19 mouse cellular contexts compared by ENCODE assay signal in the genomic region with DNA sequence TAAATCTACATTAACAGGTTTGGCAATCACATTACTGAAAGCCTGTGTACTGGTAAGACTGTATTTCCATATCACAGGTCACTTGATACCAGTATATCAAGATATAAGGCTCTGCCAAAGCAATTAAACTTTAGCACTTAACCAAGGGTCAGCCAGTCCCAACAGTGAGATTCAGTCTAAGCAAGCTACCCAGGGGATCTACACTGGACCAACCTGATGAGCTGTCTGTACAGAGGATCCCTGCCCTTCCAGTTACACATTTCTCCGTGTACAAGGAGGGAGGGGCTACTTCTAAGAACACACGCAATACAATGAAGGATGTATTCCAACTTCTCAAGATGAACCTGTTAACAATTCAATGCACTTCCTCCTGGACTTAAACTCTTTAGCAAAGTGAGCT. TPM values are rescaled to one million over a fixed set of nuclear protein-coding genes. Genes with fewer than 3 reads are reported as not detected.
A peak's percentile ranks its signal among the peaks of the same experiment; 100 is the strongest.
DNase-seq lines count a peak whose midpoint lies in the region; ATAC-seq lines count a peak whose summit lies in the region.
"Had no signal": no experiment of that assay in that cellular context is flagged by ENCODE, and none has a peak within 500 bp of the region (broad histone marks: within the 10 kb centered on the region; RNA-seq: fewer than 3 reads in every experiment).

No protein-coding gene starts in this region.

- no peak for ATAC-seq in forebrain, embryonic 13.5 days
- ATAC-seq in forebrain, embryonic 11.5 days (replicated peaks; ENCODE audit: low FRiP score) = no peak
- no peak for ATAC-seq in hindbrain, embryonic 14.5 days (ENCODE audit: low FRiP score)
- no peak for ATAC-seq in hindbrain, embryonic 16.5 days
- ATAC-seq in midbrain, embryonic 12.5 days (ENCODE audit: low FRiP score, low read depth) = no peak
- no peak for ATAC-seq in midbrain, embryonic 15.5 days (replicated peaks)
- no peak for ATAC-seq in neural tube, embryonic 15.5 days (ENCODE audit: low FRiP score)
- ATAC-seq: CD4-positive, CD25-positive, alpha-beta regulatory T cell, adult 4 months; Patski had no signal

- H3K4me1 ChIP-seq in forebrain, embryonic 13.5 days = peaks cover 46% of the 10 kb centered on the region
- peaks cover 3% of the 10 kb centered on the region for H3K4me1 ChIP-seq in forebrain, embryonic 11.5 days (replicated peaks; ENCODE audit: control insufficient read depth, insufficient read depth, low read length)
- H3K4me1 ChIP-seq in hindbrain, embryonic 14.5 days (replicated peaks; ENCODE audit: control insufficient read depth, insufficient read depth, low read length) = peaks cover 31% of the 10 kb centered on the region
- peaks cover 26% of the 10 kb centered on the region for H3K4me1 ChIP-seq in hindbrain, embryonic 16.5 days (ENCODE audit: control insufficient read depth, insufficient read depth, low read depth, low read length)
- H3K4me1 ChIP-seq in midbrain, embryonic 12.5 days = peaks cover 29% of the 10 kb centered on the region
- H3K4me1 ChIP-seq in midbrain, embryonic 15.5 days = peaks cover 29% of the 10 kb centered on the region
- H3K4me1 ChIP-seq in neural tube, embryonic 15.5 days = peaks cover 36% of the 10 kb centered on the region

- WGBS in forebrain, embryonic 13.5 days = 67% methylated on average over 2 of the region's 2 CpGs
- WGBS in forebrain, embryonic 11.5 days = 75% methylated on average over 2 of the region's 2 CpGs
- WGBS in hindbrain, embryonic 14.5 days = 72% methylated on average over 2 of the region's 2 CpGs
- WGBS in hindbrain, embryonic 16.5 days = 74% methylated on average over 2 of the region's 2 CpGs
- 81% methylated on average over 2 of the region's 2 CpGs for WGBS in midbrain, embryonic 12.5 days
- WGBS in midbrain, embryonic 15.5 days = 73% methylated on average over 2 of the region's 2 CpGs
- WGBS in neural tube, embryonic 15.5 days = 84% methylated on average over 2 of the region's 2 CpGs

- no peaks in the 10 kb centered on the region for H3K27me3 ChIP-seq in forebrain, embryonic 13.5 days
- H3K27me3 ChIP-seq in forebrain, embryonic 11.5 days (ENCODE audit: control insufficient read depth, insufficient read depth, low read length) = no peaks in the 10 kb centered on the region
- no peaks in the 10 kb centered on the region for H3K27me3 ChIP-seq in hindbrain, embryonic 14.5 days (ENCODE audit: control insufficient read depth, insufficient read depth, low read length)
- H3K27me3 ChIP-seq in hindbrain, embryonic 16.5 days (replicated peaks; ENCODE audit: control insufficient read depth, insufficient read depth, low read length) = no peaks in the 10 kb centered on the region
- H3K27me3 ChIP-seq in midbrain, embryonic 12.5 days = no peaks in the 10 kb centered on the region
- no peaks in the 10 kb centered on the region for H3K27me3 ChIP-seq in midbrain, embryonic 15.5 days (replicated peaks)
- H3K27me3 ChIP-seq in neural tube, embryonic 15.5 days (replicated peaks) = no peaks in the 10 kb centered on the region
- H3K27me3 ChIP-seq: heart, embryonic 15.5 days; Patski had no signal

- no peak overlapping the region for H3K27ac ChIP-seq in forebrain, embryonic 13.5 days
- no peak overlapping the region for H3K27ac ChIP-seq in forebrain, embryonic 11.5 days (ENCODE audit: low read depth, low read length)
- H3K27ac ChIP-seq in hindbrain, embryonic 14.5 days = no peak overlapping the region
- H3K27ac ChIP-seq in hindbrain, embryonic 16.5 days (ENCODE audit: low read depth, low read length) = no peak overlapping the region
- no peak overlapping the region for H3K27ac ChIP-seq in midbrain, embryonic 12.5 days (replicated peaks)
- H3K27ac ChIP-seq in midbrain, embryonic 15.5 days = no peak overlapping the region
- H3K27ac ChIP-seq in neural tube, embryonic 15.5 days (replicated peaks) = no peak overlapping the region
- H3K27ac ChIP-seq: heart, embryonic 15.5 days; layer of hippocampus, adult 2 months had no signal

- no peaks in the 10 kb centered on the region for H3K9me3 ChIP-seq in forebrain, embryonic 13.5 days (replicated peaks)
- no peaks in the 10 kb centered on the region for H3K9me3 ChIP-seq in forebrain, embryonic 11.5 days (ENCODE audit: control insufficient read depth, low read length)
- H3K9me3 ChIP-seq in hindbrain, embryonic 14.5 days (ENCODE audit: control insufficient read depth, low read length) = no peaks in the 10 kb centered on the region
- H3K9me3 ChIP-seq in hindbrain, embryonic 16.5 days (ENCODE audit: control insufficient read depth, low read length) = no peaks in the 10 kb centered on the region
- H3K9me3 ChIP-seq in midbrain, embryonic 12.5 days = no peaks in the 10 kb centered on the region
- no peaks in the 10 kb centered on the region for H3K9me3 ChIP-seq in midbrain, embryonic 15.5 days
- H3K9me3 ChIP-seq in neural tube, embryonic 15.5 days (replicated peaks) = no peaks in the 10 kb centered on the region
- H3K9me3 ChIP-seq: heart, embryonic 15.5 days had no signal

- H3K4me3 ChIP-seq in forebrain, embryonic 13.5 days = no peak overlapping the region
- H3K4me3 ChIP-seq in forebrain, embryonic 11.5 days (ENCODE audit: low read depth, low read length) = no peak overlapping the region
- no peak overlapping the region for H3K4me3 ChIP-seq in hindbrain, embryonic 14.5 days (replicated peaks; ENCODE audit: low read length)
- no peak overlapping the region for H3K4me3 ChIP-seq in hindbrain, embryonic 16.5 days (ENCODE audit: low read length)
- H3K4me3 ChIP-seq in midbrain, embryonic 12.5 days = no peak overlapping the region
- H3K4me3 ChIP-seq in midbrain, embryonic 15.5 days = no peak overlapping the region
- no peak overlapping the region for H3K4me3 ChIP-seq in neural tube, embryonic 15.5 days (replicated peaks)
- H3K4me3 ChIP-seq: heart, embryonic 15.5 days; layer of hippocampus, adult 2 months had no signal

- no peak for DNase-seq in forebrain, embryonic 11.5 days (ENCODE audit: low spot score)
- no peak for DNase-seq in hindbrain, embryonic 14.5 days (ENCODE audit: low spot score)
- no peak for DNase-seq in layer of hippocampus, postnatal 10 days (ENCODE audit: low spot score in 2 of 2)
- DNase-seq: adrenal gland, adult 8-10 months; cerebellum, adult 8-10 months; heart, adult 18-20 months; kidney, postnatal 10 days; lung, adult 18-20 months; lung, postnatal 36 days; retina, postnatal 1 day had no signal

- H3K9ac ChIP-seq in forebrain, embryonic 13.5 days = no peak overlapping the region
- no peak overlapping the region for H3K9ac ChIP-seq in forebrain, embryonic 11.5 days (ENCODE audit: low read length)
- no peak overlapping the region for H3K9ac ChIP-seq in hindbrain, embryonic 14.5 days
- no peak overlapping the region for H3K9ac ChIP-seq in hindbrain, embryonic 16.5 days (ENCODE audit: low read depth, low read length)
- no peak overlapping the region for H3K9ac ChIP-seq in midbrain, embryonic 12.5 days (replicated peaks)
- H3K9ac ChIP-seq in midbrain, embryonic 15.5 days = no peak overlapping the region
- H3K9ac ChIP-seq in neural tube, embryonic 15.5 days (replicated peaks) = no peak overlapping the region
- H3K9ac ChIP-seq: heart, embryonic 15.5 days had no signal

- peak overlapping the region; percentile 24; the same call in 1 of the 2 replicates for H3K4me2 ChIP-seq in forebrain, embryonic 13.5 days
- H3K4me2 ChIP-seq in forebrain, embryonic 11.5 days (ENCODE audit: low read depth, low read length, severe bottlenecking) = no peak overlapping the region
- H3K4me2 ChIP-seq in hindbrain, embryonic 14.5 days (replicated peaks) = 0 out of 2 replicates have a peak overlapping the region, but pooled peaks have one; percentile 11
- no peak overlapping the region for H3K4me2 ChIP-seq in hindbrain, embryonic 16.5 days (ENCODE audit: low read length)
- peak overlapping the region; percentile 31 for H3K4me2 ChIP-seq in midbrain, embryonic 12.5 days (replicated peaks)
- no peak overlapping the region for H3K4me2 ChIP-seq in midbrain, embryonic 15.5 days
- H3K4me2 ChIP-seq in neural tube, embryonic 15.5 days = peak overlapping the region; percentile 19; the same call in 1 of the 2 replicates
- H3K4me2 ChIP-seq: heart, embryonic 15.5 days had no signal

- no peaks in the 10 kb centered on the region for H3K36me3 ChIP-seq in forebrain, embryonic 13.5 days (ENCODE audit: poor library complexity, severe bottlenecking)
- no peaks in the 10 kb centered on the region for H3K36me3 ChIP-seq in forebrain, embryonic 11.5 days (ENCODE audit: control insufficient read depth, insufficient read depth, low read length)
- no peaks in the 10 kb centered on the region for H3K36me3 ChIP-seq in hindbrain, embryonic 14.5 days (replicated peaks; ENCODE audit: control insufficient read depth, insufficient read depth)
- H3K36me3 ChIP-seq in hindbrain, embryonic 16.5 days (ENCODE audit: control insufficient read depth, insufficient read depth, low read length) = no peaks in the 10 kb centered on the region
- H3K36me3 ChIP-seq in midbrain, embryonic 12.5 days = no peaks in the 10 kb centered on the region
- no peaks in the 10 kb centered on the region for H3K36me3 ChIP-seq in midbrain, embryonic 15.5 days (replicated peaks)
- no peaks in the 10 kb centered on the region for H3K36me3 ChIP-seq in neural tube, embryonic 15.5 days
- H3K36me3 ChIP-seq: heart, embryonic 15.5 days had no signal

RNA-seq across cellular contexts. Expression of a gene that starts 7.2 kb away (rescaled TPM):
- 500 and 563 TPM in 2 replicates for polyA plus RNA-seq in forebrain, embryonic 13.5 days (2015; fragmentation: Nextera tagmentation; extraction: Ambion mirVana)
- 519 and 560 TPM in 2 replicates for polyA plus RNA-seq in forebrain, embryonic 11.5 days (2014; fragmentation: Nextera tagmentation; extraction: Ambion mirVana)
- 605 and 634 TPM in 2 replicates for polyA plus RNA-seq in hindbrain, embryonic 14.5 days (2014; fragmentation: Nextera tagmentation; extraction: Ambion mirVana)
- polyA plus RNA-seq in hindbrain, embryonic 16.5 days (2015; fragmentation: Nextera tagmentation; extraction: Ambion mirVana) = 641 and 689 TPM in 2 replicates
- 513 and 534 TPM in 2 replicates for polyA plus RNA-seq in midbrain, embryonic 12.5 days (2016; fragmentation: Nextera tagmentation; extraction: Ambion mirVana)
- polyA plus RNA-seq in midbrain, embryonic 15.5 days (2015; fragmentation: Nextera tagmentation; extraction: Ambion mirVana) = 591 and 622 TPM in 2 replicates
- polyA plus RNA-seq in neural tube, embryonic 15.5 days (2015; fragmentation: Nextera tagmentation; extraction: Ambion mirVana) = 578 and 595 TPM in 2 replicates
- total RNA-seq in layer of hippocampus, postnatal 10 days (2021) = 100 to 1,000 TPM; 334 to 354 TPM

Comparison
In these comparisons a context has a peak if more than half of its experiments do, and no peak if none do; other contexts are left out.
1. H3K4me2 ChIP-seq: peak in forebrain, embryonic 13.5 days (single experiment), hindbrain, embryonic 14.5 days (single experiment), midbrain, embryonic 12.5 days (single experiment) and neural tube, embryonic 15.5 days (single experiment); none in forebrain, embryonic 11.5 days (single experiment), hindbrain, embryonic 16.5 days (single experiment) and midbrain, embryonic 15.5 days (single experiment).